Mouse (Mus musculus): ENCODE measurements at regions not wholly inside any gene's neighbourhood (a gene's known extent, or its start where the extent isn't known, plus 50 kb on each side); places are given as distances from the start of the nearest gene placed in this dataset.

- Histone ChIP-seq H3K36me3 (ENCODE audit: insufficient read depth, low read length) (no peaks in the 10 kb centered on the region), H3K27me3 (replicated peaks; ENCODE audit: insufficient read depth, low read length) (no peaks in the 10 kb centered on the region), H3K9me3 (ENCODE audit: low read length) (no peaks in the 10 kb centered on the region), H3K9ac (replicated peaks; ENCODE audit: low read depth) (no peak overlapping the region), H3K4me1 (ENCODE audit: insufficient read depth, low read depth, low read length) (no peaks in the 10 kb centered on the region), H3K27ac (ENCODE audit: low read length) (no peak overlapping the region), H3K4me3 (ENCODE audit: low read depth, low read length) (no peak overlapping the region), H3K4me2 (replicated peaks; ENCODE audit: low read depth, low read length) (no peak overlapping the region)
- ATAC-seq (no peak), DNase-seq (ENCODE audit: low spot score) (no peak)
- TF ChIP-seq CTCF (IDR thresholded peaks at IDR 0.05) (no peak), EP300 (IDR thresholded peaks at IDR 0.05) (no peak)
- 80% methylated on average over 3 of the region's 3 CpGs for WGBS
Measured at GRCm38 (mm10) chr6:107426529-107426928, 103.0 kb upstream of the Lrrn1 start.

- Histone ChIP-seq H3K27me3 (replicated peaks; ENCODE audit: insufficient read depth, low read length) (no peaks in the 10 kb centered on the region), H3K9ac (replicated peaks; ENCODE audit: low read depth) (no peak overlapping the region), H3K36me3 (ENCODE audit: insufficient read depth, low read length) (no peaks in the 10 kb centered on the region), H3K4me2 (replicated peaks; ENCODE audit: low read depth, low read length) (no peak overlapping the region), H3K4me1 (ENCODE audit: insufficient read depth, low read depth, low read length) (no peaks in the 10 kb centered on the region), H3K4me3 (ENCODE audit: low read depth, low read length) (no peak overlapping the region), H3K9me3 (ENCODE audit: low read length) (no peaks in the 10 kb centered on the region), H3K27ac (ENCODE audit: low read length) (no peak overlapping the region)
- 72% methylated on average over 4 of the region's 4 CpGs for WGBS
- ATAC-seq (no peak), DNase-seq (ENCODE audit: low spot score) (no peak)
- TF ChIP-seq EP300 (IDR thresholded peaks at IDR 0.05) = no peak
- no peak for TF ChIP-seq CTCF (IDR thresholded peaks at IDR 0.05)
Measured at GRCm38 (mm10) chr6:107431033-107431432, 98.5 kb upstream of the Lrrn1 start.

- H3K27ac ChIP-seq (ENCODE audit: low read length) = no peak overlapping the region
- no peak overlapping the region for H3K9ac ChIP-seq (replicated peaks; ENCODE audit: low read depth)
- H3K9me3 ChIP-seq (ENCODE audit: low read length) = no peaks in the 10 kb centered on the region
- no peak overlapping the region for H3K4me3 ChIP-seq (ENCODE audit: low read depth, low read length)
- no peaks in the 10 kb centered on the region for H3K36me3 ChIP-seq (ENCODE audit: insufficient read depth, low read length)
- DNase-seq (ENCODE audit: low spot score) (no peak), ATAC-seq (no peak)
- TF ChIP-seq CTCF (IDR thresholded peaks at IDR 0.05) (no peak), EP300 (IDR thresholded peaks at IDR 0.05) (no peak)
- WGBS = 61% methylated on average over 1 of the region's 1 CpGs
- no peak overlapping the region for H3K4me2 ChIP-seq (replicated peaks; ENCODE audit: low read depth, low read length)
- H3K4me1 ChIP-seq (ENCODE audit: insufficient read depth, low read depth, low read length) = no peaks in the 10 kb centered on the region
- H3K27me3 ChIP-seq (replicated peaks; ENCODE audit: insufficient read depth, low read length) = no peaks in the 10 kb centered on the region
Measured at GRCm38 (mm10) chr6:107442058-107442457, 87.5 kb upstream of the Lrrn1 start.

- Histone ChIP-seq H3K9ac (replicated peaks; ENCODE audit: low read depth) (no peak overlapping the region), H3K9me3 (ENCODE audit: low read length) (no peaks in the 10 kb centered on the region), H3K4me1 (ENCODE audit: insufficient read depth, low read depth, low read length) (no peaks in the 10 kb centered on the region), H3K36me3 (ENCODE audit: insufficient read depth, low read length) (no peaks in the 10 kb centered on the region), H3K27ac (ENCODE audit: low read length) (no peak overlapping the region), H3K4me3 (ENCODE audit: low read depth, low read length) (no peak overlapping the region), H3K27me3 (replicated peaks; ENCODE audit: insufficient read depth, low read length) (no peaks in the 10 kb centered on the region), H3K4me2 (replicated peaks; ENCODE audit: low read depth, low read length) (no peak overlapping the region)
- 61% methylated on average over 3 of the region's 3 CpGs for WGBS
- DNase-seq (ENCODE audit: low spot score) = no peak
- TF ChIP-seq EP300 (IDR thresholded peaks at IDR 0.05) = no peak
- no peak for TF ChIP-seq CTCF (IDR thresholded peaks at IDR 0.05)
- no peak for ATAC-seq
Measured at GRCm38 (mm10) chr6:107444336-107444735, 85.2 kb upstream of the Lrrn1 start.

GRCm38 (mm10) chr6:107459220-107459619 lies 70.3 kb upstream of the Lrrn1 start:
- H3K36me3 ChIP-seq (ENCODE audit: insufficient read depth, low read length) = no peaks in the 10 kb centered on the region
- no peaks in the 10 kb centered on the region for H3K27me3 ChIP-seq (replicated peaks; ENCODE audit: insufficient read depth, low read length)
- no peak for DNase-seq (ENCODE audit: low spot score)
- H3K4me1 ChIP-seq (ENCODE audit: insufficient read depth, low read depth, low read length) = no peaks in the 10 kb centered on the region
- H3K4me3 ChIP-seq (ENCODE audit: low read depth, low read length) = no peak overlapping the region
- no peaks in the 10 kb centered on the region for H3K9me3 ChIP-seq (ENCODE audit: low read length)
- WGBS = 89% methylated on average over 1 of the region's 1 CpGs
- H3K4me2 ChIP-seq (replicated peaks; ENCODE audit: low read depth, low read length) = no peak overlapping the region
- TF ChIP-seq CTCF (IDR thresholded peaks at IDR 0.05) (no peak), EP300 (IDR thresholded peaks at IDR 0.05) (no peak)
- H3K27ac ChIP-seq (ENCODE audit: low read length) = no peak overlapping the region
- ATAC-seq = no peak
- no peak overlapping the region for H3K9ac ChIP-seq (replicated peaks; ENCODE audit: low read depth)

GRCm38 (mm10) chr6:107462440-107462839 lies 67.1 kb upstream of the Lrrn1 start:
- 42% methylated on average over 2 of the region's 2 CpGs for WGBS
- DNase-seq (ENCODE audit: low spot score) (no peak), ATAC-seq (no peak)
- no peaks in the 10 kb centered on the region for H3K9me3 ChIP-seq (ENCODE audit: low read length)
- no peak overlapping the region for H3K4me3 ChIP-seq (ENCODE audit: low read depth, low read length)
- H3K27ac ChIP-seq (ENCODE audit: low read length) = no peak overlapping the region
- no peaks in the 10 kb centered on the region for H3K36me3 ChIP-seq (ENCODE audit: insufficient read depth, low read length)
- no peak overlapping the region for H3K9ac ChIP-seq (replicated peaks; ENCODE audit: low read depth)
- H3K4me2 ChIP-seq (replicated peaks; ENCODE audit: low read depth, low read length) = no peak overlapping the region
- no peaks in the 10 kb centered on the region for H3K4me1 ChIP-seq (ENCODE audit: insufficient read depth, low read depth, low read length)
- no peaks in the 10 kb centered on the region for H3K27me3 ChIP-seq (replicated peaks; ENCODE audit: insufficient read depth, low read length)
- TF ChIP-seq EP300 (IDR thresholded peaks at IDR 0.05) (no peak), CTCF (IDR thresholded peaks at IDR 0.05) (no peak)

GRCm38 (mm10) chr6:107473395-107473794 lies 56.2 kb upstream of the Lrrn1 start:
- DNase-seq (ENCODE audit: low spot score) (no peak), ATAC-seq (no peak)
- 40% methylated on average over 2 of the region's 2 CpGs for WGBS
- TF ChIP-seq EP300 (IDR thresholded peaks at IDR 0.05) (no peak), CTCF (IDR thresholded peaks at IDR 0.05) (no peak)
- no peak overlapping the region for H3K9ac ChIP-seq (replicated peaks; ENCODE audit: low read depth)
- no peaks in the 10 kb centered on the region for H3K27me3 ChIP-seq (replicated peaks; ENCODE audit: insufficient read depth, low read length)
- no peaks in the 10 kb centered on the region for H3K4me1 ChIP-seq (ENCODE audit: insufficient read depth, low read depth, low read length)
- H3K36me3 ChIP-seq (ENCODE audit: insufficient read depth, low read length) = no peaks in the 10 kb centered on the region
- H3K4me3 ChIP-seq (ENCODE audit: low read depth, low read length) = no peak overlapping the region
- H3K27ac ChIP-seq (ENCODE audit: low read length) = no peak overlapping the region
- no peaks in the 10 kb centered on the region for H3K9me3 ChIP-seq (ENCODE audit: low read length)
- no peak overlapping the region for H3K4me2 ChIP-seq (replicated peaks; ENCODE audit: low read depth, low read length)
